Mouse (Mus musculus): Measurements from ENCODE around the gene Ppp1r11. TPM values are rescaled to one million over a fixed set of nuclear protein-coding genes. Genes with fewer than 3 reads are reported as not detected.
"Not testable (repeated sequence)": the region's sequence is repeated elsewhere in the genome, so short reads cannot be mapped to it uniquely, and the experiment has no call there.

Ppp1r11 gene
- 100 to 1,000 TPM; 132 to 138 TPM for total RNA-seq (2021)

- peak; percentile 95 to 97 for DNase-seq
These were observed at the start of gene Ppp1r11 for GRCm38 (mm10) chr17:36950981-36951947. Ppp1r11 (minus strand) TSS chr17:36951741.

GRCm38 (mm10) chr17:37000863-37001262, 49.3 kb upstream of the Ppp1r11 start, which contains the start of gene Zfp57:
Zfp57 (plus strand) TSS chr17:37001163.
- DNase-seq = no peak

GRCm38 (mm10) chr17:36998477-36998876, 46.9 kb upstream of the Ppp1r11 start:
- DNase-seq = no peak

- DNase-seq = peak; percentile 66 to 72
These were observed 45.6 kb upstream of the Ppp1r11 start for GRCm38 (mm10) chr17:36997033-36997735.

GRCm38 (mm10) chr17:36995448-36995847, 43.9 kb upstream of the Ppp1r11 start:
- DNase-seq = no peak

GRCm38 (mm10) chr17:36994528-36994927, 43.0 kb upstream of the Ppp1r11 start:
- DNase-seq = no peak

- DNase-seq = no peak
These were observed 42.3 kb upstream of the Ppp1r11 start for GRCm38 (mm10) chr17:36993770-36994325.

GRCm38 (mm10) chr17:36992336-36993104, 41.0 kb upstream of the Ppp1r11 start:
- DNase-seq = no peak

GRCm38 (mm10) chr17:36990630-36991029, 39.1 kb upstream of the Ppp1r11 start:
- not testable (repeated sequence) for DNase-seq

GRCm38 (mm10) chr17:36989437-36989836, 37.9 kb upstream of the Ppp1r11 start, which contains the start of gene H2-M5:
H2-M5 (minus strand) TSS chr17:36989537.
- DNase-seq = no peak

GRCm38 (mm10) chr17:36988475-36988874, 36.9 kb upstream of the Ppp1r11 start:
- no peak for DNase-seq

- no peak for DNase-seq
These were observed 31.0 kb upstream of the Ppp1r11 start for GRCm38 (mm10) chr17:36982253-36983155.

GRCm38 (mm10) chr17:36981845-36982244, 30.3 kb upstream of the Ppp1r11 start:
- no peak for DNase-seq

- peak; percentile 24 to 26 for DNase-seq
These were observed 29.8 kb upstream of the Ppp1r11 start, which contains the start of gene 2410137M14Rik for GRCm38 (mm10) chr17:36981221-36981813. 2410137M14Rik (minus strand) TSS chr17:36981237.

GRCm38 (mm10) chr17:36973271-36973787, 21.8 kb upstream of the Ppp1r11 start:
- no peak for DNase-seq

GRCm38 (mm10) chr17:36972791-36973190, 21.2 kb upstream of the Ppp1r11 start:
- DNase-seq = no peak

- DNase-seq = no peak
These were observed 19.8 kb upstream of the Ppp1r11 start for GRCm38 (mm10) chr17:36971172-36971850.

- DNase-seq = no peak
These were observed 18.9 kb upstream of the Ppp1r11 start for GRCm38 (mm10) chr17:36970316-36970890.

- no peak for DNase-seq
These were observed 15.3 kb upstream of the Ppp1r11 start for GRCm38 (mm10) chr17:36966875-36967274.

Measured in layer of hippocampus, postnatal 36 days (tissue).